In the genomic region with DNA sequence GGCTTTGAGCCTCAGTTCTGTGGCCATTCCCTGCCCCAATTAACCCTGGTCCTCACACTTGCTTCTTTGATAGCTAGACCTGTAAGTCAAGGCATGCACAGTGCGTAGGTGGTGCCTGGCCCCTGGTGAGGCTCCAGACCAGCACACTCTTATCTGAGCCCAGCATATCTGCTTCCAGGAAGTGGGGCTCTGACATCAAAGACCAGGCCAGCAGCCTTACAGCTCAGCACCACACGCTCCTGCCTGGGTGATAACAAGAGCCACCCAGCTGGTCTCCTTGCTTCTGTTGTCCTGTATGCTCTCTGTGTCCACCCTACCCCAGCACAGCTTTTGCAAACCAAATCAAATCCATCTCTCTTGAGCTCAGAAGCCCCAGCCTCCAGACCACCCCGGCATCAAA, we compare ENCODE assay signal across 14 mouse cellular contexts. TPM values are rescaled to one million over a fixed set of nuclear protein-coding genes. Genes with fewer than 3 reads are reported as not detected.
DNase-seq lines count a peak whose midpoint lies in the region; ATAC-seq and TF ChIP-seq lines count a peak whose summit lies in the region.
"Had no signal": no experiment of that assay in that cellular context is flagged by ENCODE, and none has a peak within 500 bp of the region (broad histone marks: within the 10 kb centered on the region; RNA-seq: fewer than 3 reads in every experiment).

No protein-coding gene starts in this region.

- H3K27me3 ChIP-seq in kidney, embryonic 16.5 days (ENCODE audit: insufficient read depth, low read length), result 0 out of 2 replicates have a peak, but pooled peaks cover 3% of the 10 kb centered on the region
- H3K27me3 ChIP-seq in kidney, adult 2 months (replicated peaks; ENCODE audit: control insufficient read depth, insufficient read depth, low read length), result no peaks in the 10 kb centered on the region
- H3K27me3 ChIP-seq in liver, embryonic 12.5 days (replicated peaks), result no peaks in the 10 kb centered on the region
- no peaks in the 10 kb centered on the region for H3K27me3 ChIP-seq in stomach, embryonic 15.5 days (replicated peaks)

- H3K36me3 ChIP-seq in kidney, embryonic 16.5 days (ENCODE audit: insufficient read depth, low read length), result no peaks in the 10 kb centered on the region
- no peaks in the 10 kb centered on the region for H3K36me3 ChIP-seq in kidney, adult 2 months (ENCODE audit: control insufficient read depth, insufficient read depth, low read length)
- no peaks in the 10 kb centered on the region for H3K36me3 ChIP-seq in liver, embryonic 12.5 days
- no peaks in the 10 kb centered on the region for H3K36me3 ChIP-seq in stomach, embryonic 15.5 days

- 49% methylated on average over 3 of the region's 3 CpGs for WGBS in kidney, embryonic 16.5 days
- WGBS in kidney, adult 2 months, result 76% methylated on average over 3 of the region's 3 CpGs
- WGBS in liver, embryonic 12.5 days (ENCODE audit: insufficient replicate concordance), result 6% methylated on average over 3 of the region's 3 CpGs
- WGBS in stomach, embryonic 15.5 days, result 37% methylated on average over 3 of the region's 3 CpGs

- no peak overlapping the region for H3K4me2 ChIP-seq in kidney, embryonic 16.5 days (replicated peaks; ENCODE audit: low read depth, low read length)
- peak overlapping the region; percentile 71 for H3K4me2 ChIP-seq in liver, embryonic 12.5 days
- no peak overlapping the region for H3K4me2 ChIP-seq in stomach, embryonic 15.5 days

- H3K27ac ChIP-seq in kidney, embryonic 16.5 days (ENCODE audit: low read length), result no peak overlapping the region
- no peak overlapping the region for H3K27ac ChIP-seq in kidney, adult 2 months (ENCODE audit: insufficient read depth, low read depth, low read length)
- peak overlapping the region; percentile 99 for H3K27ac ChIP-seq in liver, embryonic 12.5 days
- no peak overlapping the region for H3K27ac ChIP-seq in stomach, embryonic 15.5 days

- no peak for TF ChIP-seq POLR2A in kidney, adult 2 months (IDR thresholded peaks at IDR 0.05; ENCODE audit: low read depth, low read length)

- no peak overlapping the region for H3K4me3 ChIP-seq in kidney, embryonic 16.5 days (ENCODE audit: low read length)
- H3K4me3 ChIP-seq in kidney, adult 2 months (ENCODE audit: insufficient read depth, low read depth, low read length), result no peak overlapping the region
- peak overlapping the region; percentile 40 for H3K4me3 ChIP-seq in liver, embryonic 12.5 days
- no peak overlapping the region for H3K4me3 ChIP-seq in stomach, embryonic 15.5 days (replicated peaks)

- H3K9ac ChIP-seq in kidney, embryonic 16.5 days (replicated peaks; ENCODE audit: low read length), result no peak overlapping the region
- peak overlapping the region; percentile 71 for H3K9ac ChIP-seq in liver, embryonic 12.5 days
- H3K9ac ChIP-seq in stomach, embryonic 15.5 days, result no peak overlapping the region

- H3K4me1 ChIP-seq in kidney, embryonic 16.5 days (ENCODE audit: insufficient read depth, low read length), result no peaks in the 10 kb centered on the region
- no peaks in the 10 kb centered on the region for H3K4me1 ChIP-seq in kidney, adult 2 months (ENCODE audit: control insufficient read depth, insufficient read depth, low read length)
- H3K4me1 ChIP-seq in liver, embryonic 12.5 days, result peaks cover 91% of the 10 kb centered on the region
- H3K4me1 ChIP-seq in stomach, embryonic 15.5 days, result no peaks in the 10 kb centered on the region

- peak; percentile 52 for DNase-seq in embryo, embryonic 10 days (ENCODE audit: low spot score)
- no peak for DNase-seq in embryo, embryonic 9.5 days (ENCODE audit: extremely low spot score)
- no peak for DNase-seq in kidney, adult 2 months
- DNase-seq in right cerebral cortex, adult 18-20 months, result no peak
- no peak for DNase-seq in lung, postnatal 14 days
- DNase-seq: adrenal gland, adult 8-10 months; cerebellum, adult 18-20 months; kidney, adult 18-20 months; midbrain, embryonic 14.5 days had no signal

- no peak for TF ChIP-seq CTCF in kidney, adult 2 months (conservative IDR thresholded peaks at IDR 0.05; ENCODE audit: insufficient read depth, insufficient read length, low read depth, low read length)

- no peaks in the 10 kb centered on the region for H3K9me3 ChIP-seq in kidney, embryonic 16.5 days (ENCODE audit: low read length)
- no peaks in the 10 kb centered on the region for H3K9me3 ChIP-seq in liver, embryonic 12.5 days (replicated peaks)
- H3K9me3 ChIP-seq in stomach, embryonic 15.5 days, result no peaks in the 10 kb centered on the region

- peak; percentile 44; the same call in 1 of the 2 replicates for ATAC-seq in kidney, embryonic 16.5 days (ENCODE audit: low FRiP score, low TSS enrichment)
- ATAC-seq in liver, embryonic 12.5 days, result peak; percentile 94
- peak; percentile 95 for ATAC-seq in stomach, embryonic 15.5 days (ENCODE audit: insufficient read depth, low FRiP score, low read depth)

RNA-seq across cellular contexts. Expression of a gene that starts 34.8 kb away (rescaled TPM):
- 53.6 and 56.5 TPM in 2 replicates for polyA plus RNA-seq in kidney, embryonic 16.5 days (2015; fragmentation: Nextera tagmentation; extraction: Ambion mirVana)
- polyA plus RNA-seq in kidney, adult 2 months (2012; rRNA removed), result 10.0 and 14.7 TPM in 2 replicates
- polyA plus RNA-seq in liver, embryonic 12.5 days (2016; fragmentation: Nextera tagmentation; extraction: Ambion mirVana), result 5.7 and 7.2 TPM in 2 replicates
- 47.6 and 48.8 TPM in 2 replicates for polyA plus RNA-seq in stomach, embryonic 15.5 days (2015; fragmentation: Nextera tagmentation; extraction: Ambion mirVana)

RNA-seq across cellular contexts. Expression of a gene that starts 51.3 kb away (rescaled TPM):
- polyA plus RNA-seq in kidney, embryonic 16.5 days (2015; fragmentation: Nextera tagmentation; extraction: Ambion mirVana), result 0.58 and 0.87 TPM in 2 replicates
- not detected in 2 replicates for polyA plus RNA-seq in kidney, adult 2 months (2012; rRNA removed)
- 0.20 and 0.47 TPM in 2 replicates for polyA plus RNA-seq in liver, embryonic 12.5 days (2016; fragmentation: Nextera tagmentation; extraction: Ambion mirVana)
- not detected in 2 replicates for polyA plus RNA-seq in stomach, embryonic 15.5 days (2015; fragmentation: Nextera tagmentation; extraction: Ambion mirVana)
- polyA plus RNA-seq: gonadal fat pad, adult 2 months; liver, adult 2 months had no signal

Comparison
In these comparisons a context has a peak if more than half of its experiments do, and no peak if none do; other contexts are left out.
1. ATAC-seq: peak in every context shown above with its lines; median percentile 95 in stomach, embryonic 15.5 days; 94 in liver, embryonic 12.5 days; 44 in kidney, embryonic 16.5 days.